Mouse (Mus musculus) limb, embryonic 11.5 days (tissue): Measurements from ENCODE around the gene Ntm. TPM values are rescaled to one million over a fixed set of nuclear protein-coding genes. Genes with fewer than 3 reads are reported as not detected.
A peak's percentile ranks its signal among the peaks of the same experiment; 100 is the strongest.

Source experiments
- ATAC-seq: fragments of 200-750 bp; cut with Nextera tagmentation; 2 replicates; pipeline ENCODE4 v1.8.0; 2017; ENCODE audit warnings: low read depth; ENCODE audit not compliant: insufficient number of reproducible peaks, low FRiP score, low TSS enrichment
- DNase-seq: peaks from one replicate; pipeline ENCODE4 v3.0.0-alpha.2; 2015; ENCODE audit warnings: low spot score
- H3K27ac ChIP-seq: fragments of 300-500 bp; sonication (generic); replicated peaks from 2 replicates; pipeline ENCODE4 v1.5.1; 2014; ENCODE audit warnings: low read depth, mild to moderate bottlenecking, low read length
- H3K27me3 ChIP-seq: fragments of 300-500 bp; sonication (generic); 2 replicates; pipeline ENCODE4 v1.6.1; 2014; ENCODE audit warnings: mild to moderate bottlenecking, low read length, mixed read lengths; ENCODE audit not compliant: control insufficient read depth, insufficient read depth
- H3K36me3 ChIP-seq: fragments of 300-500 bp; sonication (generic); 2 replicates; pipeline ENCODE4 v1.6.1; 2014; ENCODE audit warnings: mild to moderate bottlenecking, low read length, moderate library complexity, mixed read lengths; ENCODE audit not compliant: control insufficient read depth, insufficient read depth
- H3K4me1 ChIP-seq: fragments of 300-500 bp; sonication (generic); 2 replicates; pipeline ENCODE4 v1.6.1; 2014; ENCODE audit warnings: low read length, mixed read lengths; ENCODE audit not compliant: control insufficient read depth, insufficient read depth
- H3K4me2 ChIP-seq: fragments of 300-500 bp; sonication (generic); 2 replicates; pipeline ENCODE4 v1.6.1; 2014; ENCODE audit warnings: low read depth, mild to moderate bottlenecking, moderate library complexity; ENCODE audit not compliant: severe bottlenecking
- H3K4me3 ChIP-seq: fragments of 300-500 bp; sonication (generic); 2 replicates; pipeline ENCODE4 v1.5.1; 2014; ENCODE audit warnings: low read depth, low read length
- H3K9ac ChIP-seq: fragments of 300-500 bp; sonication (generic); 2 replicates; pipeline ENCODE4 v1.6.1; 2014; ENCODE audit warnings: mild to moderate bottlenecking, low read length
- H3K9me3 ChIP-seq: fragments of 300-500 bp; sonication (generic); 2 replicates; pipeline ENCODE4 v1.6.1; 2016; ENCODE audit warnings: low read length; ENCODE audit not compliant: control insufficient read depth
- WGBS: fragments of 180-500 bp; shearing (Covaris S2); extraction: QIAGEN DNeasy Blood & Tissue Kit; methylation state at CpG from one replicate; pipeline ENCODE4 v1.1.7; 2014; 5-methylcytosine and 5-hydroxymethylcytosine counted together
- polyA plus RNA-seq: library from polyadenylated mRNA; unstranded; fragments of >200 nt; fragmentation: Nextera tagmentation; extraction: Ambion mirVana; gene quantifications from 2 replicates; pipeline ENCODE4 v1.2.1, GENCODE M21; 2014

Ntm gene
- polyA plus RNA-seq, 1 experiment from 2014 or later = 16.2 TPM

DNA sequence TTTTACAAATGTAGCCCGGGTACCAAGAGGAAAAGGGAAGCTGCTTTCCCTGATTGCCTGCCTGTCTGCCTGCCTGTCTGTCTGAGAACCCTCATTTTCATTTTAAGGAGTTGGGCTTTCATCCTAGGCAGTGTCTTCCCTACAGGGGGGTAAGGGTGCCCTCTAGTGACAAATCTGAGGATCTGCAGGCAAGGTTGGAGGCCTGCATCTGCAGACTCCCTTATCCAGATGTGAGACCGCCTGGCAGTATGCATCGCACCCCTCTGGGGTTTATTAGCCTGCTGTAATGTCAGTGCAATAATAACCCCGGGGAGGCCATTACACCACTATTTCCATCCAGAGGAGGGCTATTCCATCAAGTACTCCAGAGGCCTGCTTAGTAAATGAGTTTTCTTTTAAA is 312.3 kb downstream of the Ntm start:
- Histone ChIP-seq H3K27me3 (peaks cover 4% of the 10 kb centered on the region; the same call in 1 of the 2 replicates), H3K27ac (no peak overlapping the region), H3K36me3 (no peaks in the 10 kb centered on the region), H3K9me3 (no peaks in the 10 kb centered on the region), H3K4me1 (peaks cover 8% of the 10 kb centered on the region; the same call in 1 of the 2 replicates), H3K4me2 (no peak overlapping the region), H3K9ac (no peak overlapping the region), H3K4me3 (no peak overlapping the region)
- DNase-seq = peak; percentile 81
- WGBS = 8% methylated on average over 4 of the region's 4 CpGs
- peak; percentile 48 for ATAC-seq

DNA sequence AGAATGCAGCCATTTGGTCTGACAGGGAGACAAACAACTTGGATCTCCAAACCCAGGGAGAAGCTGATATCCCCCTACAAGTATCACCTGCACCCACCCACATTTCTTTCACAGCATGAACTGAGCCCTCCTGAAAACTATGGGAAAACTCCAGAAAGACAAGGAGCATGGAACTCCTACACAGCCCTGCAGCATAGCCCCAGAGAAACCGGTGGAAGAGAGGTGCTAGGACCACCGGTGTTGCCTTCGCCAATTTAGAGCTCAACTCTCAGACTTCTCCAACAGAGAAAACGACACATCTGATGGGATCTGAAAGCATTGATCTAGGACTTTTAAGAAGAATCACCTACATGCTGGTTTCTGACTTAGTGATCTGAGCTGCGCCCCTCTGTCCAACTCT is 312.7 kb downstream of the Ntm start:
- no peaks in the 10 kb centered on the region for H3K9me3 ChIP-seq
- H3K27ac ChIP-seq = no peak overlapping the region
- DNase-seq = no peak
- no peaks in the 10 kb centered on the region for H3K36me3 ChIP-seq
- no peak overlapping the region for H3K4me3 ChIP-seq
- WGBS = 65% methylated on average over 5 of the region's 5 CpGs
- H3K4me1 ChIP-seq = peaks cover 8% of the 10 kb centered on the region; the same call in 1 of the 2 replicates
- H3K4me2 ChIP-seq = no peak overlapping the region
- ATAC-seq = no peak
- peaks cover 4% of the 10 kb centered on the region; the same call in 1 of the 2 replicates for H3K27me3 ChIP-seq
- H3K9ac ChIP-seq = no peak overlapping the region

DNA sequence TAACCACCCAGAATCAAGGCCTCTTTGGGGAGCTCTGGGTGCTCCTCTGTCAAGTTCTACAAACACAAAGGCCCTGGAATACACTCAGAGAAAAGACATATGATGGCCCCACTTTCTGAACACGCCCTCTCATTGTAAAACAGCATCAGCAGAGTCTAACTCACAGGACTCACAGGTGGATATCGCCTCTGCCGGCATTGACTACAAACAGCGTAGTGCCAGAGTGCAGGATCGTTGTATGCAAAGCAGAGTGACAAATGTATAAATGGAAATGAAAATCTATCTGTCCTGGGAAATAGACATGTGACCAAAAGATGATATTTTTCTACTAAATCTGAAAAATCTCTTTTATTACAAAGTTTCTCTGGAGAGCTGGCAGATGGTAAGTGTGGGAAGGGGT is 314.7 kb downstream of the Ntm start:
- DNase-seq (peak; percentile 15), ATAC-seq (no peak)
- no peak overlapping the region for H3K4me3 ChIP-seq
- no peak overlapping the region for H3K4me2 ChIP-seq
- no peaks in the 10 kb centered on the region for H3K9me3 ChIP-seq
- H3K9ac ChIP-seq = no peak overlapping the region
- H3K36me3 ChIP-seq = no peaks in the 10 kb centered on the region
- H3K4me1 ChIP-seq = peaks cover 8% of the 10 kb centered on the region; the same call in 1 of the 2 replicates
- WGBS = 95% methylated on average over 5 of the region's 5 CpGs
- H3K27me3 ChIP-seq = peaks cover 4% of the 10 kb centered on the region; the same call in 1 of the 2 replicates
- no peak overlapping the region for H3K27ac ChIP-seq

DNA sequence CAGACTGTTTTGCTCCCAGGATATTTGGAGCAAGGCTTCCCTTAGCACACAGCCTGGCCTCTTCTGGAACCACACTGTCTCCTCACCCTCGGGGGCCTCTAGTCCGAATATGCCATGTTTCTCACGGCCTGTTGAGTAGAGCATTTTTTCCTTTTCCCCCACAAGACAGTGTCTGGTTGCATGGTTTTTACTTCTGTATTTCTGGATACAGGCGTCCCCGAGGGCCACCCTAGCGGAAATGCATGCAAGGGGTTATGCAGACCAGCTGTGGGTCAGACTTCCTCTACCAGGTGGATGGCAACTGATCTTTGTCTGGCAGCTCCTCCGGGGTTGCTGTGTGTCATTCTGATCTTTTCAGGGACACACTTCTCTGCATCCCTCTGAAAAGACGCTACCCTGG is 315.2 kb downstream of the Ntm start:
- Histone ChIP-seq H3K36me3 (no peaks in the 10 kb centered on the region), H3K9me3 (no peaks in the 10 kb centered on the region), H3K4me2 (no peak overlapping the region), H3K4me1 (peaks cover 8% of the 10 kb centered on the region; the same call in 1 of the 2 replicates), H3K27me3 (no peaks in the 10 kb centered on the region; the same call in 1 of the 2 replicates), H3K27ac (no peak overlapping the region), H3K4me3 (no peak overlapping the region), H3K9ac (no peak overlapping the region)
- DNase-seq = no peak
- no peak for ATAC-seq
- WGBS = 71% methylated on average over 8 of the region's 8 CpGs

DNA sequence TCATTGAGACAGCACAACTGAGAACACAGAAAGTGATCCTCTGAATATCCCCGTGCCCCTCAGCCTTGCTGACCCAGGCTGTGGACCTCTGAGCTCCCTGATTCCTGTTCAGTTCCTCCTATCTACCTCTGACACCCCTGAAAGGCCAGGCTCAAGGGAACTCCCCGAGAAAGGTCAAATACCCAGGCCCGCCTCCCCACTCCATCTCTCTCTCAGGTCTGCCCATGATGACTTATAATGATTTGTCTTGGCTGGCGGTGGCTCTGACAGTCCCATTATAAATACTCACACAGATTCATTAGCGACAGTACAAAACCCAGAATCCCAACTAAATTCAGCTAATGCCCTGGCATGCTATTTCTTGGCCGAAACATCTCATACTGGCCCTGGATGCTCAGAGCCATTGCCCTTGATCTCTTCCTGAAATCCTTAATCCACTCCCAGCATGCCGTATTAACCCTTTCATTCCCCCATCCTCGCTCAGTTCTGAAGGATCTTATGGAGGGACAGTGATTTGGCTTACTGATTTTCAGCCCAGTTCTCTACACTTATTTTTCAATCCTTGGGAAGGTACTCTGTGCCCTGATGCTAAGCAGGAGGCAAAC is 317.0 kb downstream of the Ntm start:
- Histone ChIP-seq H3K9me3 (no peaks in the 10 kb centered on the region), H3K27ac (no peak overlapping the region), H3K27me3 (no peaks in the 10 kb centered on the region), H3K4me2 (no peak overlapping the region), H3K9ac (no peak overlapping the region), H3K4me1 (peaks cover 8% of the 10 kb centered on the region; the same call in 1 of the 2 replicates), H3K4me3 (no peak overlapping the region), H3K36me3 (no peaks in the 10 kb centered on the region)
- DNase-seq = no peak
- no peak for ATAC-seq
- WGBS = 35% methylated on average over 8 of the region's 8 CpGs

DNA sequence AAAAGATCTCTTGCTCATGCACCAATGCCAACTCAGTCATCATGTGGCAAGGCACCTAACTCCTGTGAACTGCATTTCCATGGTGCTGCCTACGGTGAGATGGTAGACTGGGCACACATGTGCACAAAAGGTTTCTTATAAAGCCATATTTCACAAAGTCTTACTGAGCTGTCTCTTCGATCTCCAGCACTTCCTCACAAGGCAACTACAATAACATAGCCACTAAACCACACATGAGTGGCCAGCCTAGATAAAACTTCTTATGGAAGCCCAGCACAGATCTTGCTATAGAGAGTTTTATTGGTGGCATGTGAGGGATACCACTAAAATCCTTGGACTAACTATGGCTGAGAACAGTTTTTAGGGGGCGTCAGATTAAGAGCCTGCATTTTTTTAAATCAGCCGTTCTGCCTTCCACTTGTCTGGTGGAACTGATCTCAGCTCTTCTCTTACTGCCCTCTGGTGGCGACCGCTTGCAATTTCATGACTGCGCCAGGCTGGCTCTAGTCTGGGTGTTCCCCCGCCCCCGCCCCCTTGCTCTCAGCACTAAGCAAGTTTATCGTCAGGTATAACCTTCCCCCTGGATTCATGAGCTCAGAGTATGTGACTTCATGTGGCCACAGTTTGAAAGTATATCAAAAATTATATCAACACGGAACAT is 319.8 kb downstream of the Ntm start:
- H3K4me3 ChIP-seq = no peak overlapping the region
- no peaks in the 10 kb centered on the region for H3K9me3 ChIP-seq
- no peak overlapping the region for H3K9ac ChIP-seq
- H3K27me3 ChIP-seq = no peaks in the 10 kb centered on the region
- 22% methylated on average over 11 of the region's 11 CpGs for WGBS
- ATAC-seq (no peak), DNase-seq (peak; percentile 87)
- H3K4me1 ChIP-seq = peaks cover 8% of the 10 kb centered on the region; the same call in 1 of the 2 replicates
- H3K36me3 ChIP-seq = no peaks in the 10 kb centered on the region
- no peak overlapping the region for H3K27ac ChIP-seq
- H3K4me2 ChIP-seq = no peak overlapping the region

DNA sequence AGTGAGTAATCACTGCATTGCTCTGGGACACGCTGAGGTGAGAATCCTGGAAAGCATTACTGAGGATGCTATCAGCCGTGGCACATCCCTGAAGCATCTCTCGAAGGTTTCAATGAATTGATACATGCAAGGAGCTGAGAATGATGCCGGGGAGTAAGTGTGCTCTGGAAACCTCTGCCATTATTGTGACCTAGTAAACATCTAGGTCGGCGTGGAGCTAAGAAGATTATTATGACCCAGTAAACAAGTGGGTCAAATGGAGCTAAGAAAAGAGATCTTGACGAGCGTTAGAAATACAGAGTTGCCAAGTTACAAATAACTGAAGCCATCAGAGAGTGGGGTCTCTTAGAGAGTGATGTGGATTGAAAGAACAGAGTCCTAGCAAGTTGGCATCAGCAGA is 325.6 kb downstream of the Ntm start:
- DNase-seq = no peak
- H3K4me2 ChIP-seq = no peak overlapping the region

DNA sequence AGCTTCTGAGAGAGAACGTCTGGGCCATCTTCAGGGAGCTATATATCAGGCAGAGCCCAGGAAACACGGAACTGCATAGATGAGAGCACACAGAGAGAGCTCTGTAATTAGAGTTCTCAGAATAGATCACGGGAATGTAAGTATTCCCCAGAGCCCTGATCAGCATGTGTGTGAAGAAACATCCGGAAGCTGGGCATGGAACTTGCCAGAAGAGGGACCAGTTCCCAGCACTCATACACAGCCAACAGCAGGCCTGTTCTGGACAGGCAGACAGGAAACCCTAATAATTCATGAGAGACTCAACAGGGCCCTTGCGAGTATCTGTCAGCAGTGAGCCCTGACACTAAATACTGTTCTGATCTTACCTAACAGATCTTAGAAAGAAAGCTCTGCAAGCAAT is 345.8 kb downstream of the Ntm start:
- H3K27me3 ChIP-seq = no peaks in the 10 kb centered on the region
- H3K27ac ChIP-seq = no peak overlapping the region
- no peak overlapping the region for H3K9ac ChIP-seq
- no peak overlapping the region for H3K4me3 ChIP-seq
- DNase-seq (no peak), ATAC-seq (no peak)
- H3K4me1 ChIP-seq = no peaks in the 10 kb centered on the region
- no peaks in the 10 kb centered on the region for H3K9me3 ChIP-seq
- H3K36me3 ChIP-seq = no peaks in the 10 kb centered on the region
- WGBS = 76% methylated on average over 5 of the region's 5 CpGs
- H3K4me2 ChIP-seq = no peak overlapping the region

More for the DNA sequence above, 325.6 kb downstream of the Ntm start:
- Histone ChIP-seq H3K27me3 (no peaks in the 10 kb centered on the region), H3K27ac (no peak overlapping the region), H3K9me3 (no peaks in the 10 kb centered on the region), H3K4me1 (no peaks in the 10 kb centered on the region), H3K36me3 (no peaks in the 10 kb centered on the region), H3K9ac (no peak overlapping the region), H3K4me3 (no peak overlapping the region)
- WGBS = 88% methylated on average over 8 of the region's 8 CpGs
- ATAC-seq = no peak
